Mouse (Mus musculus) spleen, postnatal 10 days (tissue): ENCODE results near the gene Actg1.

Experiments
- DNase-seq, 2 experiments: peaks; one replicate each; pipeline ENCODE4 v3.0.0; 2021 to 2022; ENCODE audit warnings: low spot score in 2 of 2

The Actg1 gene

GRCm38 (mm10) chr11:120347791-120348683, at the start of gene Actg1:
Gene Actg1, minus strand, starts transcription at chr11:120348542.
- peak; percentile 82 to 85 for DNase-seq

DNA sequence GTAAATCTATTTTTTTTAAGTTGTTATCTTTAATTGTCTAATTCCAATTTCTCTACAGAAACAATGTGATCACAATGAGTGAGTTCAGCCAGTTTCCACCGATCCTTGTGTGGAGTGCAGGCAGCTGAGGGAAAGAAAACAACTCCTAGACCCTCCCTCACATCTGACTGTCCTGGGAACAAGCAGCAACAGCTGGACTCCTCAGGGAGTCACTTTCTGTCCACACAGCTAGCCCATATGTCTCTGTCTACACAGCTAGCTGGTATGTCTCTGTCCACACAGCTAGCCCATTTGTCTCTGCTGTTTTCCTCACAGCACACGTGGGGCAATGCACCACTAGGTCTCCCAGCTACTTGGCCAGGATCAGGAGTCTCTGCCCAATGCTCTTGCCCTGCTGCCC, 49.3 kb upstream of the Actg1 start:
- DNase-seq = no peak

GRCm38 (mm10) chr11:120395661-120396060, 47.3 kb upstream of the Actg1 start:
- DNase-seq = no peak

DNA sequence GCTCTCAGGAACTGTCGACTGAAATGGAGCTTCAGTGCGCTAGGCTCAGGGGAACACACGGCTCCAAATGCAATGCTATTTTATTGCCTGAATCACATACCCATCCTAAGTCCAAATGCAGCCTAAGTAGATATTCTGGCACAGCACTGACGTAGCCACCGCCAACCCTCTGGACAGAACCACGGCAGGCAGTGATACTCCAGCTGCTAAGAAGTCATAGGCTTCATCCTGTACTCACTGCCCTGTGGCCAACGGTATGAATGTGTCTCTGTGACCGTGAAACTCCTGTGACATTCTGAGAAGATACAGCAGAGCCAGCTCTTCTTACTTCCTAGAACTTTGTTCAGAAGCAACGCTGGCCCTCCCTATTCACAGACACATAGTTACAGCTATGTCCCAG, 40.2 kb upstream of the Actg1 start:
- DNase-seq = no peak

GRCm38 (mm10) chr11:120387157-120387556, 38.8 kb upstream of the Actg1 start:
- no peak for DNase-seq

DNA sequence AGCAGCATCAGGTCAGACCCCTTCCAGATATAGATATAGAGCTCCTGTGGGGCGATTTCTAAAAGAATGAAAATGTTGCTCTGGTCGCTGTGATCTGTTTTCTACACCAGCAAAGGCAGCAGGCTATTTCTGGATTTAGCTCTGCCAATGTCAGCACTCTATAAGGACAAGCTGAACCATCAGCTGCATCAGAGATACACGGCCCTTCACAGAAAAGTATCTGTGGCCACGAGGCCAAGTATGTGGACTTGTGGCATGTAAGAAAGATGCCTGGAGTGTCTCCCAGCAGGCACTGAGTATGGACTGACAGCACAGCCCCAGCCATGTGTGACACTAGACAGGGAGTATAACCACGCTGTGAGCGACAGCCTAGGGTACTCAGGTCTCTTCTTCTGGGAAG, 38.3 kb upstream of the Actg1 start:
- DNase-seq = no peak

DNA sequence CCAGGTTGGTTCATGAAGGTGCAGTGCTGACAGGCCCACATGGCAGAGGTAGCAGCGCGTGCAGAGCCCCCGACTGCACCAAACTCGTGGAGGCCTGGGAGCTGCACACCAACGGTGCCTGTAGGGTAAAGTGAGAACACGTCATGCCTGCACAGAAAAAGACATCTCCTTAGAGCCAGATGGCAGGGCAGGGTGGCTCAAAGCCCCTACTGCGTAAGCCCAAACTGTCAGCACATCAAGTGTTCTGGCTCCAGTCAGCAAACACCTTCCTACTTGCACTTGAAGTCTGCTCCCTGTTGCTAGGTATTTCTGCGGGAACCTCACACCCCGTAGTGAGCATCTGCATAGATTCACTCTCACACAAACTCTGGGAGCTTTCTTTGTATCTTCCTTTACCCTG, 34.2 kb upstream of the Actg1 start:
- no peak for DNase-seq

- DNase-seq = no peak
Measured at GRCm38 (mm10) chr11:120381157-120381556, 32.8 kb upstream of the Actg1 start.

- no peak for DNase-seq
Measured at GRCm38 (mm10) chr11:120380271-120380670, 31.9 kb upstream of the Actg1 start.

DNA sequence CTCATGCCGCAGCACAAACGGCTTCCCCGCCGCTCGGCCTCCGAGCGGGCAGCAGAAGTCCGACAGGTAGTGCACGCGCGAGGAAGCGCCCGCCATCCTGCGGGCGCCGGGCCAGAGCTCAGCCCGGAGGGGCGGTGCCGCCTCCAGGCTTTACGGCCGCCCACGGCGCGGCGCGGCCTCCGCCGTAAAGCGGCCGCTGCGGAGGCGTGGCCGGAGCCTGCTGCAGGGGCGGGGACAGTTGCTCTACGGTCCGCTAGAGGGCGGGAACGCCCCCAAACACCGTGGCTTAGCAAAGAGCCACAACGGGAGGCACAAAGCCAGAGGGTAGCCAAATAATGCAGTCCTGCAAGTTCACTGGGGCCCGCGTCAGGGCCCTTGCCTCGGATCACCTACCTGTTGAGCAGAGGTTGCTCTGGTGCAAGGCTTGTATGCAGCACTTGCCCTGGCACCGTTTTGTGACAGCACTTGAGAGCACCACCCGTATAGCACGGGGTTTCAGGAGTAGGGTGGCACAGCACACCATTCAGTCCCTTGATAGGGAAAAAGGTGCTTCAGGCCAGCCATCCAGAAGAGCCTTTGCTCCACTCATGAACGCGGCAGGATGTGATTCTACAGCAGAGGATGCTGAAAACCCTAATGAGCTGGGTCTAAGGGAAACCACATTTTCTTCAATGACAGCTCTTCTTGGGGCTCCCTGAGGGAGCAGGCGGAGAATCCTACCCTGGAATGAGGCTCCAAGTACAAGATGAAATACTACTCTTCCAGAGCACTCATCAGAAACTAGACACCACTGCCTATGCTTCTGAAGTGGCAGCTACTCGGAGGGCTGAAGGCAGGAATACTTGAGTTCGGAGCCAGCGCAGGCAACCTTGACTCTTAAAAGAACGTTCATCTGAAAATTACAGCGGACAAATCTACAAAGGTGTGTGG, 30.5 kb upstream of the Actg1 start, which contains the start of gene Faap100:
Faap100 (minus strand) TSS at position 154 of the 930 bp plus-strand sequence.
- DNase-seq = peak; percentile 88 to 91

DNA sequence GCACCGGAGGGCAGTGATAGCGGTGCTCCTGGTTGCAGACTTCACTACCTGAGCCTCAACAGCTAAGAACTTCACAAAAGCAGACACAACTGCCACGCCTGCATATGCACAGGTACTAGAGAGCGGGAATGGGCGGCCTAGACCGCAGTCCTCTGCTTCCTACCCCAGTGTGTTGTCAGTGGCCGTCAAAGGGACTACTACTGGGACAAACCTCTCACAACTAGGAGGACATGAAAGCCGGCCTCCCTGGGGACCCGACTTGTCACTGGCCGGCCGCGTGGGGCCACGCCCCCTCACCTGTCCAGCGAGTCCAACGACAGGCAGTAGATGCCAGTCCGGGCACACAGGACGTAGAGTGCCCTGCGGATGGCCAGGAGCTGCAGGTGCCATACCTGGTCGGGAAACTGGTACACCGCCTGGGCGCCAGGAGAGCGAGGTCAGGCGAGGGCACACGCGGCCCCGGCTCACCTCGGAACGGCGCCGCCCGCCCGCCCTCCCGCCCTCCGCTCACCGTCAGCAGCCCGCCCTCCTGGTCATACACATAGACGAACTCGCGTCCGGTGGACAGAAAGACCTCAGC, 29.8 kb upstream of the Actg1 start:
- peak in 1 of 2 experiments; percentile 56 for DNase-seq

GRCm38 (mm10) chr11:120377337-120377736, 29.0 kb upstream of the Actg1 start:
- DNase-seq = peak in 1 of 2 experiments; percentile 24

GRCm38 (mm10) chr11:120376302-120377160, 28.2 kb upstream of the Actg1 start:
- DNase-seq = no peak

- DNase-seq = no peak
Measured at GRCm38 (mm10) chr11:120375324-120375723, 27.0 kb upstream of the Actg1 start.

- no peak for DNase-seq
Measured at GRCm38 (mm10) chr11:120373820-120374586, 25.7 kb upstream of the Actg1 start.

DNA sequence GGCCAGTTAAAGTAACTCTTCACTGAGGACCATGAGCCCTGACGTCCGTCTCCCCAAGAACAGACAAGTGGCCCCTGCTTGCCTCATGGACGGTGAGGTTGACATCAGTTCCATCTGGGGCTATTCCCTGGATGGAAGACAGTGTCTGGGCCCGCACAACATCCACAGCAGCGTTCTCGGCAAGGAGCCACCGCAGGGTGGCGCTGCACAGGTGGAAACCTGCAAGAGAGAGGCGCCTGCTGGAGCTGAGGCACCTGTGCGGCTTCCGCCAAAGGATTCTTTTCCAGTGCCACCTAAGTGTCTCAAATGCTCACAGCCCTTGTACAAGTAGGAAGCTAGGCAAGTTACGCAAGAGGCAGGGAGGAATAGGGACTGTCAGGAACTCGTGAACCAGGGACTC, 24.7 kb upstream of the Actg1 start:
- DNase-seq = no peak

- DNase-seq = peak; percentile 57 to 78
Measured at GRCm38 (mm10) chr11:120369656-120370055, 21.3 kb upstream of the Actg1 start.

DNA sequence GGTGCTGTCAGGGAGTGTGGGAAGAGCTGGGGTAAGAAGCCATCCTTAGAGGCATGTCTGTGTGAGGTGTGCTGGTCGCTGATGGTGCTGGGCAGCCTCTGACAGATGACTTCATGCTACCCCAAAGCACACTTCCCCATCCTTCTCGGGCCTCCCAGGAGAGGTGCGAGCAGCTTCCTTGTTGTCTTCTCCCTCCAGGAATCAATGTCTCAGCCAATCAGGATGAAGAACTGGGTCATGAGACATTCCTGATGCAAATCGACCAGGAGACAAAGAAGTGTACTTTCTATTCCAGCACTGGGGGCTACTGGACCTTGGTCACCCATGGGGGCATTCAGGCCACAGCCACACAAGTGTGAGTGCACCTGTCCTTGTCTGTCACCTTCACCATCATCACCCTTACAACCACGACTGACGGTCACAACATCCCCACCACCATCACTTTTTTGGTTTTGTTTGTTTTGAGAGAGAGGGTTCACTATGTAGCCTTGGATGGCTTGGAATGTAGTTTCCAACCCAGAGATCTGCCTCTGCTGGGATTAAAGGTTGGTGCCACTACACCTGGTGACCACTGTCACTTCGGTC, 18.2 kb upstream of the Actg1 start:
- no peak for DNase-seq

- no peak for DNase-seq
Measured at GRCm38 (mm10) chr11:120362891-120363290, 14.5 kb upstream of the Actg1 start.

DNA sequence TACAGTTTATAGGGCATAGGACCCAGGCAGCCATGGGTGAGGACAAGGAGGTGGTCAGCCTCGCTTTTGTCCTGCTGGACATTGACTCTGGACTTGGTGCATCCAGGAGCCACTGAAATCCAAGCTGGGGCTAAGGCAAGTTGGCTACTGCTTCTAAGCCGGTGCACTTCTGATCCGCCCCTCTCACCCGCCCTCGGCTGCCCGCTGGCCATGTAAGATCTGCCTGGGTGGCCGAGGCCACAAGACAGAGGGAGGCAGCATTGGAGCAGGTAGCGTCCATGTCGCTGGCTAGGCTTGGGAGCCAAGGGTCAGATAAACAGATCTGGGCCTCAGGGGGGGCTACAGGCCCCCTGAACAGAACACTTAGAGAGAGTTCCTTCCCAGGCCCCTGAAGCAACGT, 13.0 kb upstream of the Actg1 start, which contains the start of gene Fscn2:
Fscn2 (plus strand) TSS at position 240 of the 400 bp plus-strand sequence.
- DNase-seq = no peak
